Mouse (Mus musculus): Measurements from ENCODE around the gene Hnf1a.

GRCm38 (mm10) chr5:115009143-115009542, 38.2 kb upstream of the Hnf1a start:
- TF ChIP-seq CTCF (conservative IDR thresholded peaks at IDR 0.05; ENCODE audit: low read length): no peak
- TF ChIP-seq NANOG (IDR thresholded peaks at IDR 0.05; ENCODE audit: borderline replicate concordance, low read length): no peak

Data from E14TG2a.4 (cell line).